2 mouse cellular contexts compared by ENCODE assay signal in genomic region chr4:149591486-149591885, GRCm38 (mm10).
TF ChIP-seq lines count a peak whose summit lies in the region.

No protein-coding gene starts in this region.

TF ChIP-seq in CH12.LX, 34 proteins besides CTCF, POLR2A, EP300 and RAD21:
- peak; percentile 18; the same call in 1 of the 2 replicates for TF ChIP-seq SMC3 (IDR thresholded peaks at IDR 0.05; ENCODE audit: low read depth, low read length)
- no peak for TF ChIP-seq ZC3H11A (IDR thresholded peaks at IDR 0.05; ENCODE audit: low read depth, low read length)
- TF ChIP-seq KAT2A (IDR thresholded peaks at IDR 0.05; ENCODE audit: insufficient replicate concordance, low read length): no peak

TF ChIP-seq in MEL, 35 proteins besides CTCF, POLR2A, EP300 and RAD21:
- TF ChIP-seq TBP (IDR thresholded peaks at IDR 0.05; ENCODE audit: low read depth, low read length): no peak
- TF ChIP-seq UBTF (IDR thresholded peaks at IDR 0.05; ENCODE audit: borderline replicate concordance, insufficient read depth, low read depth, low read length): no peak
- no peak for TF ChIP-seq HCFC1 (IDR thresholded peaks at IDR 0.05; ENCODE audit: low read depth, low read length)
- TF ChIP-seq CHD1 (IDR thresholded peaks at IDR 0.05; ENCODE audit: low read depth, low read length): no peak
- peak; percentile 36 for TF ChIP-seq SMC3 (IDR thresholded peaks at IDR 0.05; ENCODE audit: low read depth, low read length)
- TF ChIP-seq USF2 (IDR thresholded peaks at IDR 0.05; ENCODE audit: borderline replicate concordance in 1 of 2, insufficient read depth in 1 of 2, low read depth in 1 of 2, low read length in 2 of 2): no peak
- no peak for TF ChIP-seq TAL1 (IDR thresholded peaks at IDR 0.05; ENCODE audit: low read length)
- peak; percentile 8; the same call in 1 of the 2 replicates for TF ChIP-seq ZC3H11A (IDR thresholded peaks at IDR 0.05; ENCODE audit: low read depth, low read length)
